Mouse (Mus musculus) kidney, embryonic 14.5 days (tissue): ENCODE results near the gene Flad1. TPM values are rescaled to one million over a fixed set of nuclear protein-coding genes. Genes with fewer than 3 reads are reported as not detected.

ENCODE experiments used
- ATAC-seq: fragments of 200-750 bp; cut with Nextera tagmentation; 2 replicates; pipeline ENCODE4 v1.8.0; 2017; ENCODE audit warnings: moderate number of reproducible peaks, mild to moderate bottlenecking, moderate TSS enrichment, moderate library complexity; ENCODE audit not compliant: low FRiP score, low TSS enrichment
- H3K27ac ChIP-seq: fragments of 300-500 bp; sonication (generic); 2 replicates; pipeline ENCODE4 v1.5.1; 2014; ENCODE audit warnings: low read depth, mild to moderate bottlenecking, low read length, moderate library complexity, mixed read lengths
- H3K27me3 ChIP-seq: fragments of 300-500 bp; sonication (generic); 2 replicates; pipeline ENCODE4 v1.6.1; 2014; ENCODE audit warnings: mild to moderate bottlenecking, low read length; ENCODE audit not compliant: control insufficient read depth, insufficient read depth
- H3K36me3 ChIP-seq: fragments of 300-500 bp; sonication (generic); 2 replicates; pipeline ENCODE4 v1.6.1; 2014; ENCODE audit warnings: low read length, mixed read lengths; ENCODE audit not compliant: control insufficient read depth, insufficient read depth
- H3K4me1 ChIP-seq: fragments of 300-500 bp; sonication (generic); 2 replicates; pipeline ENCODE4 v1.6.1; 2014; ENCODE audit warnings: low read length, mixed read lengths; ENCODE audit not compliant: control insufficient read depth, insufficient read depth
- H3K4me2 ChIP-seq: fragments of 300-500 bp; sonication (generic); replicated peaks from 2 replicates; pipeline ENCODE4 v1.6.1; 2014; ENCODE audit warnings: low read depth, mild to moderate bottlenecking, low read length
- H3K4me3 ChIP-seq: fragments of 300-500 bp; sonication (generic); 2 replicates; pipeline ENCODE4 v1.5.1; 2014; ENCODE audit warnings: mild to moderate bottlenecking, low read length
- H3K9ac ChIP-seq: fragments of 300-500 bp; sonication (generic); 2 replicates; pipeline ENCODE4 v1.6.1; 2014; ENCODE audit warnings: low read depth, mild to moderate bottlenecking, low read length, moderate library complexity
- H3K9me3 ChIP-seq: fragments of 300-500 bp; sonication (generic); 2 replicates; pipeline ENCODE4 v1.6.1; 2016; ENCODE audit warnings: low read length; ENCODE audit not compliant: control insufficient read depth
- WGBS: fragments of 180-500 bp; shearing (Covaris S2); extraction: QIAGEN DNeasy Blood & Tissue Kit; methylation state at CpG from one replicate; pipeline ENCODE4 v1.1.7; 2014; 5-methylcytosine and 5-hydroxymethylcytosine counted together
- polyA plus RNA-seq: library from polyadenylated mRNA; unstranded; fragments of >200 nt; fragmentation: Nextera tagmentation; extraction: Ambion mirVana; gene quantifications from 2 replicates; pipeline ENCODE4 v1.2.1, GENCODE M21; 2014

Gene Flad1
- polyA plus RNA-seq, 1 experiment from 2014 or later: 24.9 TPM

GRCm38 (mm10) chr3:89409701-89410100, 2.0 kb downstream of the Flad1 start:
- H3K4me1 ChIP-seq: peaks cover 5% of the 10 kb centered on the region; the same call in 1 of the 2 replicates
- WGBS: 91% methylated on average over 3 of the region's 3 CpGs
- no peaks in the 10 kb centered on the region for H3K27me3 ChIP-seq
- no peak overlapping the region for H3K4me2 ChIP-seq
- peaks cover 22% of the 10 kb centered on the region for H3K36me3 ChIP-seq
- H3K9ac ChIP-seq: no peak overlapping the region
- no peaks in the 10 kb centered on the region for H3K9me3 ChIP-seq
- no peak for ATAC-seq
- H3K4me3 ChIP-seq: no peak overlapping the region
- H3K27ac ChIP-seq: no peak overlapping the region

- Histone ChIP-seq H3K4me3 (no peak overlapping the region), H3K4me1 (peaks cover 5% of the 10 kb centered on the region; the same call in 1 of the 2 replicates), H3K9ac (no peak overlapping the region), H3K36me3 (peaks cover 14% of the 10 kb centered on the region; the same call in 1 of the 2 replicates), H3K27ac (no peak overlapping the region), H3K9me3 (no peaks in the 10 kb centered on the region), H3K27me3 (no peaks in the 10 kb centered on the region), H3K4me2 (no peak overlapping the region)
- WGBS: 65% methylated on average over 16 of the region's 16 CpGs
- no peak for ATAC-seq
These were observed 3.2 kb downstream of the Flad1 start for GRCm38 (mm10) chr3:89408448-89408847.

DNA sequence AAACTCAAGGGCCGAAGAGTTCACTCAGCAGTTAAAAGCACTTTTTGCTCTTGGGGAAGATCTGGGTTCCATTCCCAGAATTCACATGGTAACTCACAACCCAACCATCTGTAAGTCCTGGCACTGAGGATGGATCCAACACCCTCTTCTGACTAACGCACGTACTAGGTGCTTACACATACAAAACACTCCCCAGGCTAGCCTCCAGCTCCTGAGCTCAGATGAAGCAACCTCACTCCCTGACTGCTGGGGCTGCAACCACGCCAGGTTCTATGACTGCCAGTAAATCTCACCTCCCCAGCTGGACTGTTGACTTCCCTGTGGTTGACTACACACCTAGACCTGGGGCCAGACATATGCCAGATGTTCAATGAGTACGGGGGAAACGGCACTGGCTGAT, 4.8 kb downstream of the Flad1 start:
- no peak for ATAC-seq
- no peaks in the 10 kb centered on the region for H3K27me3 ChIP-seq
- no peak overlapping the region for H3K9ac ChIP-seq
- 93% methylated on average over 6 of the region's 6 CpGs for WGBS
- no peaks in the 10 kb centered on the region for H3K9me3 ChIP-seq
- H3K4me2 ChIP-seq: no peak overlapping the region
- peaks cover 5% of the 10 kb centered on the region; the same call in 1 of the 2 replicates for H3K4me1 ChIP-seq
- peaks cover 19% of the 10 kb centered on the region; the same call in 1 of the 2 replicates for H3K36me3 ChIP-seq
- H3K4me3 ChIP-seq: no peak overlapping the region
- H3K27ac ChIP-seq: no peak overlapping the region

DNA sequence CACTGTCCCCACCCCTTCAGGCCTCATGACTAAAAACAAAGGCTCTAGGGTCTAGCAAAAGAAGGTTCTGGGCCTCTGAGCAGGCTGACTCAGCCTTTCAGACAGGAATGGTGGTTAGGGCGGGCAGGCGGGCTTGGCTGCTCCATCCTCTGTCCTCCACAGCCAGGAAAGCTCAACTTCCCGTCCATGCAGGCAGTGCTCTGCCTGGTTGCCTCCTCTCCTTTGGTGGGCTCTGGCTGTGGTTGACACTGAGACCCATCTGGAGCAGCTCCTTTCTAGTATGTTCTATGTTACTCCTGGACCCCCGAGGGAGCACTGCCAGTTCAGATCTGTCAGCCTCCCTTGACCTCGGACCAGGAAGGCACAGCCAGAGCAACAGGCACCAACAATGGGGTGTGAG, 9.0 kb downstream of the Flad1 start, which contains the start of gene Lenep:
Lenep (minus strand) TSS at position 101 of the 400 bp plus-strand sequence.
- H3K4me3 ChIP-seq: no peak within 1 kb of the TSS
- no peak for ATAC-seq
- H3K36me3 ChIP-seq: peaks cover 14% of the 10 kb centered on the region; the same call in 1 of the 2 replicates
- H3K9me3 ChIP-seq: no peaks in the 10 kb centered on the region
- no peaks in the 10 kb centered on the region for H3K27me3 ChIP-seq
- H3K27ac ChIP-seq: no peak within 1 kb of the TSS
- no peak within 1 kb of the TSS for H3K9ac ChIP-seq
- H3K4me1 ChIP-seq: no peaks in the 10 kb centered on the region
- H3K4me2 ChIP-seq: no peak within 1 kb of the TSS
- WGBS: 83% methylated on average over 5 of the region's 5 CpGs

GRCm38 (mm10) chr3:89401329-89401728, 10.3 kb downstream of the Flad1 start:
- 94% methylated on average over 7 of the region's 7 CpGs for WGBS
- Histone ChIP-seq H3K36me3 (peaks cover 14% of the 10 kb centered on the region; the same call in 1 of the 2 replicates), H3K9me3 (no peaks in the 10 kb centered on the region), H3K27ac (no peak overlapping the region), H3K9ac (no peak overlapping the region), H3K4me3 (no peak overlapping the region), H3K4me1 (no peaks in the 10 kb centered on the region), H3K4me2 (no peak overlapping the region), H3K27me3 (no peaks in the 10 kb centered on the region)
- ATAC-seq: no peak

- H3K36me3 ChIP-seq: no peaks in the 10 kb centered on the region; the same call in 1 of the 2 replicates
- H3K27me3 ChIP-seq: no peaks in the 10 kb centered on the region
- no peak for ATAC-seq
- peak overlapping the region; percentile 51 for H3K4me3 ChIP-seq
- 2% methylated on average over 4 of the region's 4 CpGs for WGBS
- H3K9me3 ChIP-seq: no peaks in the 10 kb centered on the region
- peaks cover 16% of the 10 kb centered on the region; the same call in 1 of the 2 replicates for H3K4me1 ChIP-seq
- no peak overlapping the region for H3K27ac ChIP-seq
- H3K4me2 ChIP-seq: peak overlapping the region; percentile 99
- H3K9ac ChIP-seq: no peak overlapping the region; the same call in 1 of the 2 replicates
These were observed 15.0 kb downstream of the Flad1 start for GRCm38 (mm10) chr3:89396654-89397005.

- Histone ChIP-seq H3K27ac (peak overlapping the region; percentile 42; the same call in 1 of the 2 replicates), H3K4me1 (peaks cover 22% of the 10 kb centered on the region), H3K4me3 (peak overlapping the region; percentile 51), H3K36me3 (no peaks in the 10 kb centered on the region), H3K27me3 (no peaks in the 10 kb centered on the region), H3K9me3 (no peaks in the 10 kb centered on the region), H3K4me2 (peak overlapping the region; percentile 99), H3K9ac (peak overlapping the region; percentile 57)
- WGBS: under 1% methylated on average over 44 of the region's 44 CpGs
- peak; percentile 22; the same call in 1 of the 2 replicates for ATAC-seq
These were observed 15.6 kb downstream of the Flad1 start for GRCm38 (mm10) chr3:89395806-89396653.

GRCm38 (mm10) chr3:89395419-89395805, 16.3 kb downstream of the Flad1 start:
- Histone ChIP-seq H3K9me3 (no peaks in the 10 kb centered on the region), H3K36me3 (no peaks in the 10 kb centered on the region), H3K9ac (peak overlapping the region; percentile 57; the same call in 1 of the 2 replicates), H3K4me3 (peak overlapping the region; percentile 51), H3K4me1 (peaks cover 27% of the 10 kb centered on the region), H3K4me2 (peak overlapping the region; percentile 99), H3K27me3 (no peaks in the 10 kb centered on the region), H3K27ac (peak overlapping the region; percentile 74; the same call in 1 of the 2 replicates)
- WGBS: 2% methylated on average over 10 of the region's 10 CpGs
- no peak for ATAC-seq

DNA sequence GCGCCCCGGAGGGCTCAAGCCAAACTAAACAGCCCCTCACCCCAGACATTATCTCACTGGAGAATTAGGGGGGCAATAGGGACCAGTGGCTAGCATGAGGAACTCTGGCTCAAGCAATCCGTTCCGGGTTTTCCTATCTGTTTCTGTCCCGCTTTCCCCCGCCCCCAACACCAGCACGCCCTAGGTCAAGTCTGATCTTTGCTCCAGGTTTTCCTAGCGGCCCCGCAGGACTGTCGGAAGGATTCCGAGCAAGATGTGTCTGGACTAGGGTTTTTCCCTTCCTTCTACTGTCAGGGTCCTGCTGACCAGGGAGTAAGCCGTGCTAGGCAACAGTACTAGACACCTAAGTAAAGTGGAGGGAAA, 16.8 kb downstream of the Flad1 start:
- Histone ChIP-seq H3K9me3 (no peaks in the 10 kb centered on the region), H3K27ac (peak overlapping the region; percentile 74), H3K9ac (peak overlapping the region; percentile 57; the same call in 1 of the 2 replicates), H3K27me3 (no peaks in the 10 kb centered on the region), H3K4me1 (peaks cover 32% of the 10 kb centered on the region), H3K36me3 (no peaks in the 10 kb centered on the region), H3K4me3 (peak overlapping the region; percentile 51), H3K4me2 (peak overlapping the region; percentile 99)
- under 1% methylated on average over 12 of the region's 12 CpGs for WGBS
- peak; percentile 13 for ATAC-seq
